Mouse (Mus musculus) adrenal gland, adult 8-10 months (tissue): Measurements from ENCODE around the gene Ranbp3l. TPM values are rescaled to one million over a fixed set of nuclear protein-coding genes. Genes with fewer than 3 reads are reported as not detected.
A peak's percentile ranks its signal among the peaks of the same experiment; 100 is the strongest.

Experiments used
- DNase-seq: peaks from one replicate; pipeline ENCODE4 v3.0.0; 2022
- total RNA-seq, 4 experiments: library from RNA; stranded (reverse); gene quantifications; 2 replicates each; pipeline ENCODE4 v1.2.4; 2022

Ranbp3l gene
- total RNA-seq, 4 experiments from 2014 or later, result not detected

- peak; percentile 37 for DNase-seq
Observed at GRCm38 (mm10) chr15:9071556-9072544, 104.1 kb downstream of the Ranbp3l start.

GRCm38 (mm10) chr15:9072630-9073029 lies 104.9 kb downstream of the Ranbp3l start:
- no peak for DNase-seq

DNA sequence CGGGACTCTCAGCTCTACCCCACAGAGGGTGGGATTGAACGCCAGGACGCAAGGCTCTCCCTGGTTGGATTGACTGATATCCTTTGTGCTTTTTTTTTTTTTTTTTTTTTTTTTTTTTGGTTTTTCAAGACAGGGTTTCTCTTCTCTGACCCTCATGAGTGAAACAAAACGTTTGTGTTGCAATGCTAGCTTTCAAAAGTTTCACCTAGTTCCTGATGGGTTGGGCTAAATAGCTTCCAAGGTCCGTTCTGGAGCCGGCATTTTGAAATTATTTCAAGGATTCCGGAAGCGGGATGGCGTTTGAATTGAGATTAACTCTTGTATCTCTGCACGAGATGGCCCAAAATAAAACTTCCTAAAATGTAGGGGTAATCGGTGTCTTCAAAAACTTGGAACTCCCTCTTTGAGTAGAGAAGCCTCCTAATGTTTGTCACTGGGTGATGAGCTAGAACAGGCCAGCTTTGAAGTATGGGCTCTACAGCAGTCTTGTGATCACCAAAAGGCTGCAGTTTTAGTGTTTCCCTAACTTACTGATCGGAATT lies 105.4 kb downstream of the Ranbp3l start:
- DNase-seq, result peak; percentile 27

GRCm38 (mm10) chr15:9073684-9074083 lies 105.9 kb downstream of the Ranbp3l start:
- DNase-seq, result no peak

GRCm38 (mm10) chr15:9074139-9074538 lies 106.4 kb downstream of the Ranbp3l start:
- no peak for DNase-seq

GRCm38 (mm10) chr15:9074671-9075070 lies 106.9 kb downstream of the Ranbp3l start:
- no peak for DNase-seq

- no peak for DNase-seq
Observed at GRCm38 (mm10) chr15:9075608-9076200, 108.0 kb downstream of the Ranbp3l start.

DNA sequence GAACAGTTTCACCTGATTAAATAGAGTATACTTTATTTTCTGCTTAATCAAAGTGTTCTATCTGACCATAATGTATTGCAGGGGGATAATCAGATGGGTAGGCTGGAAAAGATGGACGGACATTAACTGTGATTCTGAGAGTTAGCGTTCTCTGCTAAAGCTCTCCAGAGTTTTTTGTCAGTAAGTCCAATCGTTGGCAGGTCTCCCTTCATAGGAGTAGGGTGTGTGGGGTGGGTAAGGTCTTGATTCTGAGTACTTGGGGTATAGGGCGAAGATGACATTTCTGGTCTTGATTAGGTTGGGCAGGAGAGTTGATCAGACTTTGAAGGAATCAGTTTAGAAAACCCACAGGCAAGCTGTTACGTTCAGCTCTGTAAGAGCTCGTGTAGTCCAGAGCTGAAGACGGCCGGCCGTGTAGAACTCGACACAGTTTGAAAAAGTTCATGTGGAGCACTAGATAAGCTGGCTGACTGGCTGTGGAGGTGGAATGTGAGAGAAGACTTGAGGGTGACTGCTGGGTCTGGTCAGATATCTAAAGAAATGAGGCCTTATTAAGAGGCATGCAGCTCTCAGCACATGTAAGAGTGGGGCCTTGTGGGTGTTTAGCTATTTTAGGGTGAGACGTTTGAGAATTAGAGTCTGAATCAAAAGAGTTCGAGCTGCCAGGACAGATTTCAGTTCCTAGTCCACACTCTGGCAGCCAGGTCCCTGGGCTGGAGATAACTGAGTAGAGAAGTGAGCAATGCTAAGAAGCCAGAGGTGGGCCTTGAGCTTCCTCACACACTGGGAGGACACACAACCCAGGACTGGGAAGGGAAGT lies 110.9 kb downstream of the Ranbp3l start:
- DNase-seq, result no peak

DNA sequence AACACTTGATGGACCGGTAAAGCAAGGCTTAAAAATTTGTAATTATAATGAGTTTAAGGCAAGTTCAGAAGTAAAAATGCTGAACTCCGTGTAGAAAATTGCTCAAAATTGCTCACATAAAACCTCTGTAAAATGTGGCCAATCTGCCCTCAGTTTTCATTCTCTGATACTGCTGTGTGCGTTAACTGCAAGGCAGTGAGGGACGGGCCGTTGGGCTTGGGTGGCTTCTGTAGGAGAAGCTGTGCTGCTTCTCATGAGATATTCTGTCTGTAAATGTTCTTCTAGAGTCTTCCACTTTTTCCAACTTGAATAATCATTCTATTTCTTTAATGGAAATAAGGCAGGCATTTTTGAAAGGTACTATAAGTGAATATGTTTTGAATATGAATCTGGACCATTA lies 111.9 kb downstream of the Ranbp3l start:
- DNase-seq, result no peak

DNA sequence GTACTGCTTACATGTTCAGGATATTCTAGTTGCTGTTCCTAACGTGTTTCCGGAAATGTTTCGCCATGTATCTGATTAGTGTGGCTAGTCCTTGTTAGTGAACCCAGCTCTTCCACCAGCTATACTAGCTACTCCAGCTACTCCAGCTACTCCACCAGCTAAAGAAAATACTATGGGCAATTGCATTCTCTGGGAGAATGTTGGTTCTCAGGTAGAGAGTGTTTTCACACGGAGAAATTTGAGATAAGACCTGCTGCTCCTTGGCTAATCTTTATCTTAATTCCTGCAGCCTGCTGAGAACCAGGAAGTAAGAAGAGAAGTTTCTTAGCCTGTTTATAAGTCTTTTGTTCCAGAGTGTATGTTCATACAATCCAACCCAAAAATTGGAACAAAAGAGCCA lies 112.5 kb downstream of the Ranbp3l start:
- DNase-seq, result no peak

DNA sequence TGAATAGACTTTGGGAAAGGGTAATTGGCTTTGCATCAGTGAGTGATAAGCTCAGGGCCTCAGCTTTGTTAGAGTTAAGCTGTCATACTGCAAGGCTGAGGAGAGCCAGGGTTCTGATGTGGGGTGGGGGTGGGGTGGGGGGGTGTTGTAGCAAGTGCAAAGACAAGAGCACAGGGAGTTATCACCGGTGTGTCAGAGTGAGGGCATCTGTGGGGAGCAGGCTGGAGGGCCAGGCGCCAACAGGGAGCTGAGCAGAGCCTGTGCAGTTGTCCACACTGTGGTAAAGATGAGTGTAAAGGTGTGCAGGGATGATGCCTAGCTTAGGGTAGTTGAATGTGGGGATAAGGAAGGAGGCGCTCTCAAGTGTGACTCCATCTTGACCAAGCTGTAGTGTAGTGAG lies 113.5 kb downstream of the Ranbp3l start:
- no peak for DNase-seq

DNA sequence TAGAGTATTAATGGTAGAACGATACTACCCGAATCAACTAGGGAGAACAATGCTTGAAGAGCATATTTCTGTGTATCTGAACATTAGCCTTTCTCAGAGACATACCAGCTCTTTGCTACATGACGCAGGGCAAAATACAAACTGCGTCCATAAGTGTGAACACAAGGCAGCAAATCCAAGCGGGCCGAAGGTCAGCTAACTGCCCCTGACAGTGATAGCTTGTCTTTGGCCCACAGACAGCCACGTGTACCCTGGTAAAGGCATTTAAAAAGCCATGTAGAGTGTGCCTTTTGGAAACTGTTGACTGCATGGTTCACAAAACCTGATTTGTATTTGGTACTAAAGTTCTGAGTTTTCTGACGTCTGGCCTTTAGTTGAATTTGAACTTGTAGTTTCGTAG lies 115.0 kb downstream of the Ranbp3l start:
- DNase-seq, result peak; percentile 32

- DNase-seq, result no peak
Observed at GRCm38 (mm10) chr15:9086813-9087212, 119.1 kb downstream of the Ranbp3l start.

DNA sequence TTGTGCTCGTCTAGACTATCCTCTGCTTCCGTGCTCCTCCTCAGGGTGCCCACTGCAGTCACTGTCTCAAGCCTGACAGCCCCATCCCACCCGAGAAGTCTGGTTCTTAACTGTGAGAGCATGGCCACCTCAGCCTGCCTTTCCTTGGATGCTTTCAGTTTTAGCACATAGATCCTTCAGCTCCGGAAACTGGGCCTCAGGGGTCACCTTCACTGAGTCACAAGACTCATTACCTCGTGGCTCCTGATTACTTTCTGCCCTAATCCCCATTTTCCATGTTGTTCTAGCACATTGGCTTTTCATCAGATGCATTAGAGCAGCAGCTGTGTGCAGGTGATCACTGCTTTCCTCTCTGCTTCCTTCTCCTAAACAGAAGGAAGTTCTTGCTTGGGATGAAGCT lies 119.7 kb downstream of the Ranbp3l start:
- DNase-seq, result no peak

- DNase-seq, result no peak
Observed at GRCm38 (mm10) chr15:9087895-9088682, 120.3 kb downstream of the Ranbp3l start.

DNA sequence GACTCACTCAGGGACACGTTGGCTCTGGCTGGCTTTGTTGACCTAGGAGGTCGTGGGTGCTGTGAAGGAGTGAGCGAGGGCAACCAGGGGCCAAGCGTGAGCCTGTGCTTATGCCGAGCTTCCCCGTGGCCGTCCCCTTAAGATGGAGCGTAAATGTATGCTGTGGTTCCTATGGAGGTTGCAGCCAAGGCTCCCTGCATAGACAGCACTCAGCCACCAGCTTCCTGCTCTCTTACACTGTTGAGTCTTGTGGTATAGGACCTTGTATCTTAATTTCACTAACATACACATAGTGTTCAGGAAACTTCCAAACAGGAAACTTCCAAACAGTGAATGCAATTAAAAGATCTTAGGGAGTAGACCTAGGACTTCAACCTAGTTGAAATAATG lies 120.9 kb downstream of the Ranbp3l start:
- no peak for DNase-seq

- DNase-seq, result no peak
Observed at GRCm38 (mm10) chr15:9089136-9089720, 121.5 kb downstream of the Ranbp3l start.

GRCm38 (mm10) chr15:9090662-9091061 lies 122.9 kb downstream of the Ranbp3l start:
- DNase-seq, result no peak

- no peak for DNase-seq
Observed at GRCm38 (mm10) chr15:9093598-9094365, 126.0 kb downstream of the Ranbp3l start.

DNA sequence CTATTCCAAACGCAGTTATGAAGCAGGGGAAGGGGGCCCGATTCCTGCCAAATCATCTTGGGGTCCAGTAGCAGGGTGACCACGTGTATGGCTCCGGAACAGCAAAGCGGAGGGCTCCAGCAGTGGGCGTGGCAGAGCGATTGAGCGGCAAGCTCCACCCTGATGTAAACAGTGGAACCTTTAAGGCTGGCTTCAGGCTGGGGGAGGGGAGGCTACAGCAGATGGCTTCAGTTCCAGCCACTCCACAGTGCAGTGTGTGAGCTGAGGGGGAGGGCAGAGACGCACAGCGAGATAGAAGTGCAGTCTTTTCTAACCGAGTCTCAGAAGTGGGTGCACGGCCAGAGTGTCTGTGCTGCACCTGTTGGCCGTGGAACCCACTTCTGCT lies 126.6 kb downstream of the Ranbp3l start:
- no peak for DNase-seq

- no peak for DNase-seq
Observed at GRCm38 (mm10) chr15:9096865-9097264, 129.1 kb downstream of the Ranbp3l start.
